Mouse (Mus musculus): ENCODE results near the gene Qtrt1. TPM values are rescaled to one million over a fixed set of nuclear protein-coding genes. Genes with fewer than 3 reads are reported as not detected.

Qtrt1 gene
- total RNA-seq (2021), result 10 to 100 TPM; 21.1 to 25.8 TPM
- long read RNA-seq, experiment 1, transcript Qtrt1-201 (10 exons, 1,316 nt), result major isoform, 15 of 27 reads
- long read RNA-seq, experiment 1, partial matches to known transcripts, result 6 of 27 reads
- long read RNA-seq, experiment 1, other reads (novel, unspliced or antisense), result 6 of 27 reads
- long read RNA-seq, experiment 2, transcript Qtrt1-201 (10 exons, 1,316 nt), result major isoform, 11 of 21 reads
- long read RNA-seq, experiment 2, partial matches to known transcripts, result 4 of 21 reads
- long read RNA-seq, experiment 2, other reads (novel, unspliced or antisense), result 5 of 21 reads

DNA sequence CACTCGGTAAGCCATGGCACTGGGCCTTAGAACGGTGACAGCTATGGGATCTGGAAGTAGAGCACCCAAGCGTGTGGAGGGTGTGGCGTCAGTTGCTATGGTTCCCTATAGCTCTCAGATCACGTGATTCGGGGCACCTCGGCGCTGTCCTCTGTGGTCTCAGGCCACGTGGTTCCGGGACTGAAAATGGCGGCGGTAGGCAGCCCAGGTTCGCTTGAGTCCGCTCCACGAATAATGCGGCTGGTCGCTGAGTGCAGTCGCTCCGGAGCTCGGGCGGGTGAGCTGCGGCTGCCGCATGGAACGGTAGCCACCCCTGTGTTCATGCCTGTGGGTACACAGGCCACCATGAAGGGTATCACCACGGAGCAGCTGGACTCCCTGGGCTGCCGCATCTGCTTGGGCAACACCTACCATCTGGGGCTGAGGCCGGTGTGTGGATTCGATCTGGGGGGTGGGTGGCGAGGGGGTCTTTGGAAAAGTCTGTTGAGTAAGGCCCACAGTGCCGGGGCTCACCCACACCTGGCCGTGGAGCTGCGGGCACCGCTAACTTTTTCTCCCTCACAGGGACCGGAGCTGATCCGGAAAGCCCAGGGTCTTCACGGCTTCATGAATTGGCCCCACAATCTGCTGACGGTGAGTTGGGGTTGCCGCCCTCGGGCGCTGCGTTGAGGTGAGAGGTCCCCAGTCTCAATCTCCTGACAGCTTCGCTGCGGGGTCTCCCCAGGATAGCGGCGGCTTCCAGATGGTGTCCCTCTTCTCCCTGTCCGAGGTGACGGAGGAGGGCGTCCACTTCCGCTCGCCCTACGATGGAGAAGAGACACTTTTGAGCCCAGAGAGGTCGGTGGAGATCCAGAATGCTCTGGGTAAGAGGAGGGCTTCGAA is at the start of gene Qtrt1:
Gene Qtrt1, plus strand, starts transcription at position 169 of the 882 bp plus-strand sequence.
- DNase-seq (ENCODE audit: low spot score in 2 of 2), result peak; percentile 81 to 91

DNA sequence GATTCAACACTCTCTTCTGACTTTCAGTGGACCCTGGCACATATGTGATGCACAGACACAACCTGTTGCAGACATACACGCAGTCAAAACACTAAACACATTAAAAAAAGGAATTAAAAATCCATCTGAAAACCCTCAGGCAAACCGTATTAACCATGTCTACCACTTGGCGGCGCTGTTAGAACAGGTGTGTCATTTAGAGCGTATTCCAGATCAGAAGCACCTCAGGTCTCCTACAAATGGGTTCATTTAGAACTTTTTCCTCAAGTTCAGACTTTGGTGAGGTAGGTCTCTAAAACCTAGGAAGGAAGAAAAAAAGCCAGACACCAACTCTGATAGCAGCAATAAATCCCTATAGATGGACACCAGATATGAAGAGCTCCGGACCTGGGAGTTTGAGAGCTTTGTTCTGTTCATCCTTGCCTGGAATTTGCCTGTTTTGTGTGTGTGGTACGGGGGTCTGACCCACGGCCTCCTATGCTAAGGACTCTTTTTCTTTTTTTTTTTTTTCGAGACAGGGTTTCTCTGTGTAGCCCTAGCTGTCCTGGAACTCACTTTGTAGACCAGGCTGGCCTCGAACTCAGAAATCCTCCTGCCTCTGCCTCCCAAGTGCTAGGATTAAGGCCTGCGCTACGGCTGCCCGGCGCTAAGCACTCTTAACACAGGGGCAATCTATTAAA is 45.0 kb upstream of the Qtrt1 start:
- DNase-seq (ENCODE audit: low spot score in 2 of 2), result peak; percentile 61 to 72

GRCm38 (mm10) chr9:21367357-21368111 is 44.1 kb upstream of the Qtrt1 start, which contains the start of gene Ilf3:
TSS of gene Ilf3 (plus strand) at chr9:21367871.
- DNase-seq (ENCODE audit: low spot score in 2 of 2), result peak; percentile 99 to 100

GRCm38 (mm10) chr9:21368131-21368584 is 43.5 kb upstream of the Qtrt1 start:
- peak; percentile 52 to 60 for DNase-seq (ENCODE audit: low spot score in 2 of 2)

DNA sequence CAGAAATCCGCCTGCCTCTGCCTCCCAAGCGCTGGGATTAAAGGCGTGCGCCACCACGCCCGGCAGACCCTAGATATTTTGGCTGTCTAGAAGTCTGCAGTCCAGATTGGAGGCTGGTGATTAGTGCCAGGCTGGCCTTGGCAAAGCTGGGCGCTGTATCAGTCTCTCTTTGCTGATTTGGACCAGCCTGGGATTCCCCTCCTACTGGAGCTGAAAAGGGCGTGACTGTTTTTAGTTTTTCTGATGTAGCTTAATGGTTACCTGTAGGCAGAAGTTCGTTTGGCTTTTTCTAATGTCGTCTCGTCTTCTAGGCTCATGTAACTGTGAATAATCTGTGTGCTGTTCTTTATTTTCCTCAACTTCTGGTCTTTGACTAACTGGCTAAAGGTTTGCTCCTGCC is 42.6 kb upstream of the Qtrt1 start:
- DNase-seq (ENCODE audit: low spot score in 2 of 2), result no peak

DNA sequence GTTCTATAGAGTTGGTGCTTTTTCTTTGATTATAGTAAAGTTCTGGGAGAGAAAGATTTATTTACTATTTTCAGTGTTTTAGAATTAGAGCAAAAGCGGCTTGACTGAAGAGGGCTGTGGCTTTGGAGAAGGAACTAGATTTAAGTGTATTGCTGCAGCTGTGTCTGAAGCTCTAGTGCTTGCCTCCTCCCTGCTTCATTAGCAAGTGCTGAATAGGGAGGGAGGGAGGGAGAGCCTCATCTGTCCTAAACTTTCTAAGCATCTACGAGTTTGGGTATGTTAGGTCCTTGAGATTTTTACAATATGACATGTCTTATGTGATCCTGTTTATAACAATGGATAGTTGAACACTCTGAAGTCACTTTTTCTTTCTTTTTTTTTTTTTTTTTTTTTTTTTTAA is 40.8 kb upstream of the Qtrt1 start:
- DNase-seq (ENCODE audit: low spot score in 2 of 2), result no peak

DNA sequence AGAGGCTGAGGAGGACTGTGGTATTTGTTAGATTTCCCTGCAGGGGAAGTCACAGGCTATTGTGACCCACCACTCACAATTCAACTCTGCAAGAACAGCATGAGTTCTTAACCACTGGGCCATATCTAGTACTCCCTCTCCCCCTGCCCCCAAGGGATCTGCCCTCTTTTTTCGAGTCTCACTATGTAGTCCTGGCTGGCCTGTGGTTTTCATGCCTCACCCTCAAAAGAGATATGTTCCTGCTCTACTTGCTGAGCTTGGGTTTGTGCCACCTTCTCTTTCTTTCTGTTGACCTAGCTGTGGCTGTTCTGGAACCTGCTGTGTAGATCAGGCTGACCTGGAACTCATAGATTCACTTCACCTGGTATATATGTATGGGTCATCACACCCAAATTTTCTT is 39.1 kb upstream of the Qtrt1 start:
- DNase-seq (ENCODE audit: low spot score in 2 of 2), result no peak

- no peak for DNase-seq (ENCODE audit: low spot score in 2 of 2)
Measured at GRCm38 (mm10) chr9:21379195-21379594, 32.4 kb upstream of the Qtrt1 start.

- DNase-seq (ENCODE audit: low spot score in 2 of 2), result no peak
Measured at GRCm38 (mm10) chr9:21380868-21381267, 30.8 kb upstream of the Qtrt1 start.

DNA sequence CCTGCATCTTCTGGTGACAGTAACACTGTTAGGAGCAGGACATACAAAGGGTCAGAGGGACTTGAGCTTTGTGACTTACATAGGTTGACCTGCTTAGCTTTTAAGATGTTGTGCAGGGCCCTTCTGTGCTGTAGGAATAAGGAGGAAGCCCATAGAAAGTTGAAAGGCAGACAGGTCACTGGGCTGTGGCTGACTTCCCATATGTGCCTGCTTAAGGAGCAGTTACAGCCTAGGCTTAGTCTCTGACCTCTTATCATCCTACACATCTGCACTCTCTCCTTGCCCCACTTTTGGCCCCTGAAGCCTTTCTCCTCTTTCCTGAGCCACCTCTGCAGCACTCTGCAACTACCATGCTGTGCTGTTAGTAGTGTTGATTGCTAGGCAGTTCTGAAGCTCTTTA is 27.7 kb upstream of the Qtrt1 start:
- no peak for DNase-seq (ENCODE audit: low spot score in 2 of 2)

GRCm38 (mm10) chr9:21392646-21393175 is 18.9 kb upstream of the Qtrt1 start:
- no peak for DNase-seq (ENCODE audit: low spot score in 2 of 2)

GRCm38 (mm10) chr9:21395692-21396091 is 15.9 kb upstream of the Qtrt1 start:
- no peak for DNase-seq (ENCODE audit: low spot score in 2 of 2)

DNA sequence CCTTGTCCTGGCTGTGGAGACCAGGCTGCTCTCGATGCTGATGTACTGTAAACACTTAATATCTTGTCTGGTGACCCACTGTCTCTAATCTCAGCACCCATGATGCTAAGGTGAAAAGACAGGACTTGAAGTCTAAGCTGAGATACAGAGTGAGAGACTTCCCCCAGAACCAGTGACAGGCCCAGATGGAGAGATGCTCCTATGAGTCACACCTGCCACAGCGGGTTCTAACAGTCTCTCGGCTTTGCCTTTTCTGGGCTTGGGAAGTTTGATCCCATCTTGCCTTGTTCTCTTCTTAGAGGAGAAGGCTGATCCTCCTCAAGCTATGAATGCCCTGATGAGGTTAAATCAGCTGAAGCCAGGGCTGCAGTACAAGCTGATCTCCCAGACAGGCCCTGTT is 14.5 kb upstream of the Qtrt1 start:
- DNase-seq (ENCODE audit: low spot score in 2 of 2), result no peak

GRCm38 (mm10) chr9:21401042-21401441 is 10.6 kb upstream of the Qtrt1 start:
- DNase-seq (ENCODE audit: low spot score in 2 of 2), result no peak

DNA sequence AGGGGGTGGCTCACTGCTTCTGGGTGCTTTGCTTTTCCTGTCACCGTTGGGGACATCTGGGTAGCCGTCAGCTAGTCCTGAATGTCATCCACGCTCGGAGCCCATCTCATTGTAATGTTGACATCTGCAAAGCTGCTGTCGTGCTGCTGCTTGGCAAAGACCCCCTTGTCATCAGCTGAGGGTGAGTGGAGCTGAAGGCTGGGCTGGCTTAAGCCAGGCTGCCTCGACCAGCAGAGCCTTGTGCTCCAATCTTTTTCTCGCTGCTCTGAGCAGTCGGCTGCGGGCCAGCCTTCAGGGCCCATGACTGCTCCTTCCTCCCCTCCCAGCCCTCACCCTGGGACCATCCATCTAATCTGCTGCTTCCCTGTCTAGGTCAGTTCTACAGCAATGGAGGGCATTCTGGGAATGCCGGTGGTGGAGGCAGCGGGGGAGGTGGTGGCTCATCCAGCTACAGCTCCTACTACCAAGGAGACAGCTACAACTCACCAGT is 8.8 kb upstream of the Qtrt1 start:
- no peak for DNase-seq (ENCODE audit: low spot score in 2 of 2)

DNA sequence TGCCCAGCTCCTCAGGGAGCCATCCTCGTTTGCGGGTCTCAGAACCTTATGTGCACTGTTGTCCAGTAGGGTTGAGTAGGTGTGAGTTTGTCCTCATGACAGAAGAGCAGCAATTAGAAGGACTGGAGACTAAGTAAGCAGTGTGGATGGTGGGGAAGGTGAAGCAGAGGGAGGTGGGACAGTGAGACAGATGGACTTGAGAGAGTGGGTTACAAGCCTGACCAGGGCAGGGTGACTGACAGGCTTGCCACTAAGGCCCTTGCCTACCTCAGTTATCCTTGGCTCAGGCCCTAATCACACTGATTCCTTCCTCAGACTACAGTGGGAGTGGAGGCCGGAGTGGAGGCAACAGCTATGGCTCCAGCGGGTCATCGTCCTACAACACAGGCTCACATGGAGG is 7.9 kb upstream of the Qtrt1 start:
- DNase-seq (ENCODE audit: low spot score in 2 of 2), result no peak

GRCm38 (mm10) chr9:21405525-21405924 is 6.1 kb upstream of the Qtrt1 start:
- DNase-seq (ENCODE audit: low spot score in 2 of 2), result no peak

DNA sequence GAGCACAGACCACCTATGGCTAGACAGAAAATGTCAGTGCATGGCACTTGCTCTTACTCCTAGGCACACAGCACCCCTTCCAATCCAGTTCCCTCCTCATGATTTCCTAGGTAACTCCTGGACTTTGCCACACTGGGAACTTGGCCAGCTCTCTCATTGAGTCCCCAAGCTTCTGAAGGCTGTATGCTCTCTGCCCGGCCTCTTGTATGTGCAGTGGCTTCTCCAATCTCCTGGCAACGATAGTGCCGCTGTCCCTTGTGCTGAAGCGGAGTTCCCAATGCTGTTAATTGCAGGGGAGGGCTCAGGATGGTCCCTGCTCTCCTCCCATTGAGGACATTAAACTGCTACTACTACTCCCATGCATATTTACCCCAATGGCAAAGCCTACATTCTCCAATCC is 3.7 kb upstream of the Qtrt1 start:
- no peak for DNase-seq (ENCODE audit: low spot score in 2 of 2)

GRCm38 (mm10) chr9:21408624-21409023 is 3.0 kb upstream of the Qtrt1 start:
- no peak for DNase-seq (ENCODE audit: low spot score in 2 of 2)

GRCm38 (mm10) chr9:21409592-21410317 is 1.9 kb upstream of the Qtrt1 start:
- peak; percentile 85 to 88 for DNase-seq (ENCODE audit: low spot score in 2 of 2)

Data from left cerebral cortex, adult 18-20 months (tissue).